In genomic region chr5:76951106-76952027, GRCm38 (mm10) we compare ENCODE assay signal across 8 mouse cellular contexts. TPM values are rescaled to one million over a fixed set of nuclear protein-coding genes. Genes with fewer than 3 reads are reported as not detected.
DNase-seq lines count a peak whose midpoint lies in the region; ATAC-seq and TF ChIP-seq lines count a peak whose summit lies in the region.

Gene Paics (plus strand): TSS chr5:76951307.
Gene Ppat (minus strand): TSS chr5:76951578.

- TF ChIP-seq RAD21 in CH12.LX (IDR thresholded peaks at IDR 0.05; ENCODE audit: low read depth, low read length): no peak

- peaks cover 82% of the 10 kb centered on the region for H3K79me2 ChIP-seq in CH12.LX (replicated peaks; ENCODE audit: control insufficient read depth, extremely low read depth, insufficient read depth, poor library complexity, severe bottlenecking)

- TF ChIP-seq EP300 in CH12.LX (IDR thresholded peaks at IDR 0.05; ENCODE audit: low read length): no peak
- peak; percentile 57; the same call in 1 of the 2 replicates for TF ChIP-seq EP300 in heart, postnatal 0 days (IDR thresholded peaks at IDR 0.05; ENCODE audit: low read depth)

- peak; percentile 98 for DNase-seq in CH12.LX (ENCODE audit: extremely low read depth)
- DNase-seq in c-Kit-positive CD71-positive TER-119-negative erythroid progenitor cells, embryonic 14.5 days (ENCODE audit: low read depth): peak; percentile 98
- DNase-seq in forebrain, embryonic 11.5 days (ENCODE audit: low spot score): peak; percentile 99
- peak; percentile 100 for DNase-seq in heart, postnatal 0 days (ENCODE audit: low spot score)
- DNase-seq in kidney, postnatal 4 days: peak; percentile 98 to 99

- WGBS in forebrain, embryonic 11.5 days: under 1% methylated on average over 78 of the region's 81 CpGs
- WGBS in heart, postnatal 0 days: under 1% methylated on average over 81 of the region's 81 CpGs
- under 1% methylated on average over 80 of the region's 81 CpGs for WGBS in liver, embryonic 16.5 days (ENCODE audit: insufficient replicate concordance)
- WGBS in neural tube, embryonic 13.5 days: under 1% methylated on average over 80 of the region's 81 CpGs

- TF ChIP-seq POLR2A in CH12.LX (IDR thresholded peaks at IDR 0.05; ENCODE audit: low read depth, low read length): peak; percentile 95
- peak; percentile 79 for TF ChIP-seq POLR2A in testis, adult 2 months (IDR thresholded peaks at IDR 0.05; ENCODE audit: control insufficient read depth, low read depth, low read length)

- TF ChIP-seq CTCF in CH12.LX (conservative IDR thresholded peaks at IDR 0.05 in 1 of 2, IDR thresholded peaks at IDR 0.05 in 1 of 2; ENCODE audit: low read depth in 2 of 2, low read length in 2 of 2): no peak
- TF ChIP-seq CTCF in heart, postnatal 0 days (IDR thresholded peaks at IDR 0.05; ENCODE audit: low read depth): no peak
- TF ChIP-seq CTCF in testis, adult 2 months (IDR thresholded peaks at IDR 0.05; ENCODE audit: control insufficient read depth, insufficient read depth, insufficient replicate concordance, low read depth, low read length): no peak

- ATAC-seq in forebrain, embryonic 11.5 days (replicated peaks; ENCODE audit: low FRiP score): peak; percentile 97
- peak; percentile 95 for ATAC-seq in heart, postnatal 0 days (ENCODE audit: insufficient read depth, low read depth)
- ATAC-seq in liver, embryonic 16.5 days (ENCODE audit: low read depth): peak; percentile 91
- peak; percentile 98 for ATAC-seq in neural tube, embryonic 13.5 days (ENCODE audit: low read depth)

- in situ Hi-C loops in CH12.LX (cut with MboI; ENCODE audit: low pct_ligation_motif_present, low pct_unique_long_range_greater_than_20kb, low sequenced_read_pairs): loop anchor here (5.0 kb wide), 1 partner anchor 39 kb away; no protein-coding TSS in a partner anchor

- peak within 1 kb of the TSS; percentile 68 for H3K27ac ChIP-seq in CH12.LX (ENCODE audit: insufficient read depth, low read depth)
- peak within 1 kb of the TSS; percentile 73 for H3K27ac ChIP-seq in forebrain, embryonic 11.5 days (ENCODE audit: low read depth, low read length)
- H3K27ac ChIP-seq in heart, postnatal 0 days (ENCODE audit: low read depth): peak within 1 kb of the TSS; percentile 88
- peak within 1 kb of the TSS; percentile 85 for H3K27ac ChIP-seq in liver, embryonic 16.5 days (ENCODE audit: low read length)
- H3K27ac ChIP-seq in neural tube, embryonic 13.5 days (replicated peaks): peak within 1 kb of the TSS; percentile 84
- H3K27ac ChIP-seq in testis, adult 2 months (ENCODE audit: control insufficient read depth, insufficient read depth, low read depth, low read length): peak within 1 kb of the TSS; percentile 94

- peaks cover 11 to 50% of the 10 kb centered on the region in 2 experiments; a peak in 3 of 4 replicates for H3K4me1 ChIP-seq in CH12.LX (ENCODE audit: control insufficient read depth in 1 of 2, insufficient read depth in 2 of 2)
- 0 out of 2 replicates have a peak, but pooled peaks cover 8% of the 10 kb centered on the region for H3K4me1 ChIP-seq in forebrain, embryonic 11.5 days (replicated peaks; ENCODE audit: control insufficient read depth, insufficient read depth, low read length)
- peaks cover 46% of the 10 kb centered on the region for H3K4me1 ChIP-seq in heart, postnatal 0 days (ENCODE audit: control insufficient read depth, insufficient read depth)
- peaks cover 33% of the 10 kb centered on the region for H3K4me1 ChIP-seq in liver, embryonic 16.5 days (ENCODE audit: control insufficient read depth, low read depth, low read length)
- peaks cover 43% of the 10 kb centered on the region for H3K4me1 ChIP-seq in neural tube, embryonic 13.5 days (replicated peaks)
- peaks cover 10% of the 10 kb centered on the region for H3K4me1 ChIP-seq in testis, adult 2 months (ENCODE audit: control insufficient read depth, insufficient read depth, low read length)

- H3K36me3 ChIP-seq in CH12.LX (replicated peaks in 1 of 2; ENCODE audit: control insufficient read depth in 1 of 2, insufficient read depth in 1 of 2, low read length in 1 of 2): peaks cover 3 to 43% of the 10 kb centered on the region in 2 experiments
- no peaks in the 10 kb centered on the region for H3K36me3 ChIP-seq in forebrain, embryonic 11.5 days (ENCODE audit: control insufficient read depth, insufficient read depth, low read length)
- H3K36me3 ChIP-seq in heart, postnatal 0 days (replicated peaks; ENCODE audit: control insufficient read depth, insufficient read depth, low read length): peaks cover 2% of the 10 kb centered on the region
- peaks cover 2% of the 10 kb centered on the region for H3K36me3 ChIP-seq in liver, embryonic 16.5 days (ENCODE audit: control insufficient read depth, insufficient read depth)
- peaks cover 4% of the 10 kb centered on the region; the same call in 1 of the 2 replicates for H3K36me3 ChIP-seq in neural tube, embryonic 13.5 days
- no peaks in the 10 kb centered on the region for H3K36me3 ChIP-seq in testis, adult 2 months (ENCODE audit: control insufficient read depth, insufficient read depth, low read length)

- H3K9me3 ChIP-seq in CH12.LX (replicated peaks; ENCODE audit: low read length): no peaks in the 10 kb centered on the region
- H3K9me3 ChIP-seq in forebrain, embryonic 11.5 days (ENCODE audit: control insufficient read depth, low read length): no peaks in the 10 kb centered on the region
- H3K9me3 ChIP-seq in heart, postnatal 0 days (replicated peaks; ENCODE audit: control insufficient read depth, low read length): no peaks in the 10 kb centered on the region
- H3K9me3 ChIP-seq in liver, embryonic 16.5 days (replicated peaks; ENCODE audit: control insufficient read depth, low read length): no peaks in the 10 kb centered on the region
- H3K9me3 ChIP-seq in neural tube, embryonic 13.5 days: no peaks in the 10 kb centered on the region

- peak within 1 kb of the TSS; percentile 96 for H3K4me2 ChIP-seq in CH12.LX (ENCODE audit: insufficient read depth, low read depth, poor library complexity, severe bottlenecking)
- H3K4me2 ChIP-seq in forebrain, embryonic 11.5 days (ENCODE audit: low read depth, low read length, severe bottlenecking): peak within 1 kb of the TSS; percentile 73
- peak within 1 kb of the TSS; percentile 81 for H3K4me2 ChIP-seq in heart, postnatal 0 days (ENCODE audit: low read depth, low read length)
- H3K4me2 ChIP-seq in liver, embryonic 16.5 days (ENCODE audit: low read depth, low read length): peak within 1 kb of the TSS; percentile 94
- H3K4me2 ChIP-seq in neural tube, embryonic 13.5 days: peak within 1 kb of the TSS; percentile 86

- peak within 1 kb of the TSS; percentile 72 to 97 (median 94) for H3K4me3 ChIP-seq in CH12.LX (replicated peaks in 1 of 3; ENCODE audit: low read depth in 2 of 3, low read length in 2 of 3, poor library complexity in 1 of 3)
- peak within 1 kb of the TSS; percentile 74 for H3K4me3 ChIP-seq in forebrain, embryonic 11.5 days (ENCODE audit: low read depth, low read length)
- H3K4me3 ChIP-seq in heart, postnatal 0 days (ENCODE audit: low read depth, low read length): peak within 1 kb of the TSS; percentile 93
- H3K4me3 ChIP-seq in liver, embryonic 16.5 days (ENCODE audit: low read depth, low read length): peak within 1 kb of the TSS; percentile 81
- H3K4me3 ChIP-seq in neural tube, embryonic 13.5 days: peak within 1 kb of the TSS; percentile 79
- H3K4me3 ChIP-seq in testis, adult 2 months (ENCODE audit: control insufficient read depth, low read depth, low read length): peak within 1 kb of the TSS; percentile 97

- dilution Hi-C loops in CH12.LX (cut with MboI; ENCODE audit: extremely low pct_ligation_motif_present, extremely low pct_unique_long_range_greater_than_20kb, low sequenced_read_pairs): no loop called here

- H3K27me3 ChIP-seq in CH12.LX (replicated peaks): no peaks in the 10 kb centered on the region
- H3K27me3 ChIP-seq in forebrain, embryonic 11.5 days (ENCODE audit: control insufficient read depth, insufficient read depth, low read length): no peaks in the 10 kb centered on the region
- H3K27me3 ChIP-seq in heart, postnatal 0 days (ENCODE audit: control insufficient read depth, insufficient read depth, low read length): no peaks in the 10 kb centered on the region
- no peaks in the 10 kb centered on the region for H3K27me3 ChIP-seq in liver, embryonic 16.5 days (ENCODE audit: control insufficient read depth, insufficient read depth, low read depth, low read length)
- no peaks in the 10 kb centered on the region for H3K27me3 ChIP-seq in neural tube, embryonic 13.5 days
- no peaks in the 10 kb centered on the region for H3K27me3 ChIP-seq in testis, adult 2 months (ENCODE audit: control insufficient read depth, insufficient read depth, low read length)

- peak within 1 kb of the TSS; percentile 82 for H3K9ac ChIP-seq in CH12.LX (ENCODE audit: insufficient read depth, low read depth)
- peak within 1 kb of the TSS; percentile 86 for H3K9ac ChIP-seq in forebrain, embryonic 11.5 days (ENCODE audit: low read length)
- H3K9ac ChIP-seq in heart, postnatal 0 days (replicated peaks; ENCODE audit: low read depth, low read length): peak within 1 kb of the TSS; percentile 74
- H3K9ac ChIP-seq in liver, embryonic 16.5 days (ENCODE audit: low read depth, low read length): peak within 1 kb of the TSS; percentile 79
- peak within 1 kb of the TSS; percentile 74 for H3K9ac ChIP-seq in neural tube, embryonic 13.5 days

RNA-seq across cellular contexts. Expression of gene Paics, which starts in this region (rescaled TPM):
- 274 and 275 TPM in 2 replicates for total RNA-seq in CH12.LX (2012; rRNA removed)
- total RNA-seq in CH12.LX (2014; rRNA removed): 440 and 496 TPM in 2 replicates
- polyA plus RNA-seq in CH12.LX (2012; ENCODE audit: insufficient read length, low read depth): 259 and 322 TPM in 2 replicates
- polyA plus RNA-seq in forebrain, embryonic 11.5 days (2014; fragmentation: Nextera tagmentation; extraction: Ambion mirVana): 456 and 462 TPM in 2 replicates
- total RNA-seq in heart, postnatal 0 days (2014; rRNA removed; ENCODE audit: low replicate concordance): 173 and 191 TPM in 2 replicates
- polyA plus RNA-seq in heart, postnatal 0 days (2015; fragmentation: Nextera tagmentation; extraction: Ambion mirVana): 168 and 171 TPM in 2 replicates
- polyA plus RNA-seq in liver, embryonic 16.5 days (2015; fragmentation: Nextera tagmentation; extraction: Ambion mirVana): 139 and 155 TPM in 2 replicates
- 178 and 195 TPM in 2 replicates for polyA plus RNA-seq in neural tube, embryonic 13.5 days (2015; fragmentation: Nextera tagmentation; extraction: Ambion mirVana)
- 23.0 and 25.1 TPM in 2 replicates for polyA plus RNA-seq in testis, adult 2 months (2012; rRNA removed)

RNA-seq across cellular contexts. Expression of gene Ppat, which starts in this region (rescaled TPM):
- total RNA-seq in CH12.LX (2012; rRNA removed) (65.8 and 88.2 TPM in 2 replicates), CH12.LX (2014; rRNA removed) (156 and 162 TPM in 2 replicates)
- 118 and 125 TPM in 2 replicates for polyA plus RNA-seq in CH12.LX (2012; ENCODE audit: insufficient read length, low read depth)
- polyA plus RNA-seq in forebrain, embryonic 11.5 days (2014; fragmentation: Nextera tagmentation; extraction: Ambion mirVana): 46.1 and 50.1 TPM in 2 replicates
- total RNA-seq in heart, postnatal 0 days (2014; rRNA removed; ENCODE audit: low replicate concordance): 15.7 and 16.2 TPM in 2 replicates
- 20.2 and 24.2 TPM in 2 replicates for polyA plus RNA-seq in heart, postnatal 0 days (2015; fragmentation: Nextera tagmentation; extraction: Ambion mirVana)
- 18.0 and 20.1 TPM in 2 replicates for polyA plus RNA-seq in liver, embryonic 16.5 days (2015; fragmentation: Nextera tagmentation; extraction: Ambion mirVana)
- polyA plus RNA-seq in neural tube, embryonic 13.5 days (2015; fragmentation: Nextera tagmentation; extraction: Ambion mirVana): 12.9 and 16.9 TPM in 2 replicates
- 2.7 and 4.0 TPM in 2 replicates for polyA plus RNA-seq in testis, adult 2 months (2012; rRNA removed)

Comparison
In these comparisons a context has a peak if more than half of its experiments do, and no peak if none do; other contexts are left out.
1. Peak in every context shown above with its lines: DNase-seq, ATAC-seq, H3K4me3 ChIP-seq and H3K27ac ChIP-seq.